In genomic region chr16:93152057-93152456, GRCm38 (mm10) we compare ENCODE assay signal across 24 mouse cellular contexts.
DNase-seq lines count a peak whose midpoint lies in the region; ATAC-seq and TF ChIP-seq lines count a peak whose summit lies in the region.
"Had no signal": no experiment of that assay in that cellular context is flagged by ENCODE, and none has a peak within 500 bp of the region (broad histone marks: within the 10 kb centered on the region; RNA-seq: fewer than 3 reads in every experiment).

No protein-coding gene starts in this region.

- H3K36me3 ChIP-seq in heart, embryonic 11.5 days (ENCODE audit: control insufficient read depth, insufficient read depth, low read length): no peaks in the 10 kb centered on the region
- no peaks in the 10 kb centered on the region for H3K36me3 ChIP-seq in megakaryocyte, embryonic 14.5 days (replicated peaks; ENCODE audit: low read length)
- no peaks in the 10 kb centered on the region for H3K36me3 ChIP-seq in G1E (replicated peaks)
- H3K36me3 ChIP-seq: embryonic facial prominence, embryonic 13.5 days; embryonic facial prominence, embryonic 15.5 days; forebrain, embryonic 10.5 days; forebrain, embryonic 12.5 days had no signal

- H3K9ac ChIP-seq in heart, embryonic 11.5 days (ENCODE audit: low read depth, low read length): no peak overlapping the region
- H3K9ac ChIP-seq: embryonic facial prominence, embryonic 13.5 days; embryonic facial prominence, embryonic 15.5 days; forebrain, embryonic 12.5 days had no signal

- no peak overlapping the region for H3K4me2 ChIP-seq in heart, embryonic 11.5 days
- H3K4me2 ChIP-seq: embryonic facial prominence, embryonic 15.5 days; forebrain, embryonic 12.5 days had no signal

- no peak for TF ChIP-seq CTCF in G1E (IDR thresholded peaks at IDR 0.05; ENCODE audit: low read depth, low read length)
- no peak for TF ChIP-seq CTCF in gastrocnemius, adult 2 months (IDR thresholded peaks at IDR 0.05)

- H3K4me1 ChIP-seq in heart, embryonic 11.5 days (ENCODE audit: control insufficient read depth, insufficient read depth, low read length): peaks cover 10% of the 10 kb centered on the region
- H3K4me1 ChIP-seq in megakaryocyte, embryonic 14.5 days: peaks cover 48% of the 10 kb centered on the region
- peaks cover 65% of the 10 kb centered on the region for H3K4me1 ChIP-seq in G1E (ENCODE audit: insufficient read depth, low read depth, low read length)
- H3K4me1 ChIP-seq: forebrain, embryonic 10.5 days; forebrain, embryonic 12.5 days had no signal

- no peak overlapping the region for H3K4me3 ChIP-seq in heart, embryonic 11.5 days (ENCODE audit: low read depth, low read length)
- peak overlapping the region; percentile 43 for H3K4me3 ChIP-seq in megakaryocyte, embryonic 14.5 days (replicated peaks)
- H3K4me3 ChIP-seq in G1E (ENCODE audit: low read depth, low read length): 0 out of 2 replicates have a peak overlapping the region, but pooled peaks have one; percentile 14
- H3K4me3 ChIP-seq in gastrocnemius, adult 2 months: no peak overlapping the region
- H3K4me3 ChIP-seq: embryonic facial prominence, embryonic 13.5 days; embryonic facial prominence, embryonic 15.5 days; erythroblast, embryonic 14.5 days; forebrain, embryonic 10.5 days; forebrain, embryonic 12.5 days had no signal

- peak; percentile 17 for DNase-seq in heart, adult 11 months
- DNase-seq in G1E (ENCODE audit: low spot score): no peak
- peak; percentile 22 for DNase-seq in naive thymus-derived CD4-positive, alpha-beta T cell, adult 2 months (ENCODE audit: low read depth)
- no peak for DNase-seq in gastrocnemius, adult 2 months
- DNase-seq: adrenal gland, adult 8-10 months; adrenal gland, postnatal 14 days; B cell, adult 2 months; cerebellum, adult 11-12 months; cerebellum, adult 2 months; cerebellum, adult 9-10 months; cerebellum, postnatal 14 days; cerebellum, postnatal 36 days had no signal

- H3K27me3 ChIP-seq in heart, embryonic 11.5 days (ENCODE audit: control insufficient read depth, insufficient read depth, low read length): peaks cover 37% of the 10 kb centered on the region
- H3K27me3 ChIP-seq in megakaryocyte, embryonic 14.5 days (replicated peaks): peaks cover 8% of the 10 kb centered on the region
- H3K27me3 ChIP-seq in G1E (ENCODE audit: insufficient read depth, low read length): peaks cover 2% of the 10 kb centered on the region; the same call in 1 of the 2 replicates
- H3K27me3 ChIP-seq: CH12.LX; embryonic facial prominence, embryonic 15.5 days; forebrain, embryonic 12.5 days; Patski had no signal

- no peak overlapping the region for H3K27ac ChIP-seq in heart, embryonic 11.5 days (ENCODE audit: low read depth, low read length)
- H3K27ac ChIP-seq in gastrocnemius, adult 2 months: no peak overlapping the region
- H3K27ac ChIP-seq: embryonic facial prominence, embryonic 13.5 days; embryonic facial prominence, embryonic 15.5 days; forebrain, embryonic 10.5 days; forebrain, embryonic 12.5 days had no signal

- 97% methylated on average over 1 of the region's 1 CpGs for WGBS in heart, embryonic 11.5 days (ENCODE audit: insufficient replicate concordance)

- intact Hi-C loops in gastrocnemius, adult 2 months (cut with DNase I): no loop called here

- no peak for ATAC-seq in heart, embryonic 11.5 days (replicated peaks; ENCODE audit: insufficient number of reproducible peaks, low FRiP score, low TSS enrichment)
- no peak for ATAC-seq in megakaryocyte, adult 5-6 weeks (ENCODE audit: poor library complexity, severe bottlenecking)
- ATAC-seq in G1E (ENCODE audit: extremely low read depth, insufficient number of reproducible peaks, low FRiP score, poor library complexity, severe bottlenecking): no peak
- ATAC-seq: forebrain, embryonic 14.5 days; forebrain, embryonic 16.5 days; Patski had no signal

- no peaks in the 10 kb centered on the region for H3K9me3 ChIP-seq in heart, embryonic 11.5 days (replicated peaks; ENCODE audit: control insufficient read depth, low read length)
- no peaks in the 10 kb centered on the region for H3K9me3 ChIP-seq in megakaryocyte, embryonic 14.5 days
- H3K9me3 ChIP-seq in G1E (replicated peaks): no peaks in the 10 kb centered on the region; the same call in 1 of the 2 replicates
- H3K9me3 ChIP-seq: embryonic facial prominence, embryonic 13.5 days; embryonic facial prominence, embryonic 15.5 days; forebrain, embryonic 10.5 days; forebrain, embryonic 12.5 days had no signal

Comparison
In these comparisons a context has a peak if more than half of its experiments do, and no peak if none do; other contexts are left out.
1. DNase-seq: peak in heart, adult 11 months (single experiment) and naive thymus-derived CD4-positive, alpha-beta T cell, adult 2 months (single experiment); none in G1E (single experiment) and gastrocnemius, adult 2 months (single experiment).
2. H3K4me3 ChIP-seq: peak in megakaryocyte, embryonic 14.5 days (single experiment) and G1E (single experiment); none in heart, embryonic 11.5 days (single experiment) and gastrocnemius, adult 2 months (single experiment).